Mouse (Mus musculus): Measurements from ENCODE around the gene Rnf227. TPM values are rescaled to one million over a fixed set of nuclear protein-coding genes. Genes with fewer than 3 reads are reported as not detected.

Rnf227 gene
- 222 and 270 TPM in 2 replicates for polyA plus RNA-seq (2014; fragmentation: Nextera tagmentation; extraction: Ambion mirVana)

DNA sequence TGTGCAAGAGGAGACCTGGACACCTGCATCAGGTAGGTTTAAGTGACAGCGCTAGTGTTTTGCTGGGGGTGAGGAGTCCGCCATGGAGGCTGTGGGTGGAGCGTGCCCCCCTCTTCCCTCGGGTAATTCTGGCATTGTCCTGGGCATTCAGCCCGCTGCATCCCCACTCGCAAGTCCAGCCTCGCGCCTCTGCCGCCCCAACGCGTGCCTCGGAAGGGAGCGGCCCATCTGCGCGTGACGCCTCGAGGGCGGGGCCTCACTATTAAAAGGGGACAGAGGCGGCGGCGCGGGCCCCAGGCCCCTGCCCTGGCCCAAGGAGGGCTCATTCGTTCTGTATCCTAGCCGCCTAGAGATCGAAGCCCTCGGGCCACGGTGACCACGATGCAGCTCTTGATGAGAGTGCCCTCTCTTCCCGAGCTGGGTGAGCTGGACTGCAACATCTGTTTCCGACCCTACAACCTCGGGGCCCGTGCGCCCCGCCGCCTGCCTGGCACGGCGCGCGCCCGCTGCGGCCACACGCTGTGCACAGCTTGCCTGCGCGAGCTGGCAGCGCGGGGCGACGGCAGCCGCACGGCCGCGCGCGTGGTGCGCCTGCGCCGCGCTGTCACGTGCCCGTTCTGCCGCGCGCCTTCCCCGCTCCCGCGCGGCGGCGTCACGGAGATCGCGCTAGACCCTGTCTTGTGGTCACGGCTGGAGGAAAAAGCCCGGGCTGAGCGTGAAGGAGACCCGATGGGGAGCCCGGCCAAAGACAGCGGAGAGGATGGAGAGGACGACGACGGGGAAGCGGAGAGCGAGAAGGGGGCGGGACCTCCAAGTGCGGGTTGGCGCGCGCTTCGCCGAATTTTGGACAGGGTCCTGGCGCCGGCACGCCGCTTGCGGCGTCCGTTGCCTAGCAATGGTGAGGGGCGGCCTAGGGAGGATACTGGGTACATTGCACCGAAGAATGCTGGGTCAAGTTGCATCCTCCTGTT, at the start of gene Rnf227:
Gene Rnf227 (plus strand): TSS at position 301 of the 971 bp plus-strand sequence.
- WGBS: 1% methylated on average over 96 of the region's 99 CpGs
- Histone ChIP-seq H3K9me3 (ENCODE audit: control insufficient read depth, low read length) (no peaks in the 10 kb centered on the region), H3K4me1 (ENCODE audit: control insufficient read depth, insufficient read depth, low read length) (peaks cover 20% of the 10 kb centered on the region), H3K27ac (replicated peaks; ENCODE audit: low read depth, low read length) (peak within 1 kb of the TSS; percentile 94), H3K9ac (replicated peaks; ENCODE audit: low read length) (peak within 1 kb of the TSS; percentile 74), H3K36me3 (ENCODE audit: control insufficient read depth, insufficient read depth, low read length) (peaks cover 33% of the 10 kb centered on the region), H3K4me3 (replicated peaks; ENCODE audit: low read depth, low read length) (peak within 1 kb of the TSS; percentile 61), H3K27me3 (ENCODE audit: control insufficient read depth, insufficient read depth, low read length) (no peaks in the 10 kb centered on the region), H3K4me2 (ENCODE audit: low read length) (peak within 1 kb of the TSS; percentile 93)
- ATAC-seq (ENCODE audit: low FRiP score, low TSS enrichment): peak; percentile 92
- peak; percentile 96 for DNase-seq

DNA sequence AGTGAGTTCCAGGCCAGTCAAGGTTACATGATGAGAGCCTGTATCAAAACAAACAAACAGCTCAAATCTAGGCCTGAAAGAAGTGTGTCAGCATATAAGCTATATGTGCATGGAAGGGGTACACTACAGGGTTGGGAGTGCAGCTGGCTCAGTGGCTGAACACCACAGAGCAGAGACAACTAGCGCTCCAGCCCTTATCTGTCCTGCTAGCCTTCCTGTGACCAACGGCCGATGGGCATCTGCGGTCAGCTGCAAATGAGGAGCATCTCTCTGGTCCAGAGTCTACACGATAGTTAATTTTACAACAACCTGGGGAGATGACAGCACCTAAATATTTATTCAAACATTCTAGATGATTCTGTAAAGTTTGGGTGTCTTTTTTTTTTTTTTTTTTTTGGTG, 49.1 kb upstream of the Rnf227 start:
- Histone ChIP-seq H3K4me2 (ENCODE audit: low read length) (no peak overlapping the region), H3K4me3 (replicated peaks; ENCODE audit: low read depth, low read length) (no peak overlapping the region), H3K9ac (replicated peaks; ENCODE audit: low read length) (no peak overlapping the region), H3K9me3 (ENCODE audit: control insufficient read depth, low read length) (no peaks in the 10 kb centered on the region), H3K36me3 (ENCODE audit: control insufficient read depth, insufficient read depth, low read length) (no peaks in the 10 kb centered on the region), H3K27me3 (ENCODE audit: control insufficient read depth, insufficient read depth, low read length) (no peaks in the 10 kb centered on the region), H3K27ac (replicated peaks; ENCODE audit: low read depth, low read length) (no peak overlapping the region), H3K4me1 (ENCODE audit: control insufficient read depth, insufficient read depth, low read length) (no peaks in the 10 kb centered on the region)
- WGBS: 97% methylated on average over 5 of the region's 5 CpGs
- DNase-seq (no peak), ATAC-seq (ENCODE audit: low FRiP score, low TSS enrichment) (no peak)

DNA sequence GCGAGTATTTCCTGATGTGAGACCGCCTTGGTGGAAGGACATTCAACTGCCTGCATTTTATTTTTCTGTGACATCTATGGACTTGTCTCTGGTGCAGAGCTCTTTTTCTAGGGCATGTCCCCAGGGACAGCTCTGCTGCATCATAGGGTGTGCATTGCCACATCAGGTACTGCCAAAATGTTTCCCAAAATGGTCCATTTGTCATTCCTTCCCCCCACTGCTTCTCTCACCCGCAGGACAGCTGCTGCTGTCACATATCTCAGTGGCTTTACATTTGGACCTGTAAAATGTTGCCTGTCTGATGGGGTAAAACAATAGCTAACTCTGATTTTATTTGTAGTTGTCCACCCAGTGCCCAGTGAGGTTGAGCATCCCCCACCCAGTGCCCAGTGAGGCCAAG, 45.0 kb upstream of the Rnf227 start:
- Histone ChIP-seq H3K9me3 (ENCODE audit: control insufficient read depth, low read length) (no peaks in the 10 kb centered on the region), H3K9ac (replicated peaks; ENCODE audit: low read length) (no peak overlapping the region), H3K27ac (replicated peaks; ENCODE audit: low read depth, low read length) (no peak overlapping the region), H3K4me2 (ENCODE audit: low read length) (no peak overlapping the region), H3K36me3 (ENCODE audit: control insufficient read depth, insufficient read depth, low read length) (peaks cover 20% of the 10 kb centered on the region), H3K4me1 (ENCODE audit: control insufficient read depth, insufficient read depth, low read length) (no peaks in the 10 kb centered on the region), H3K27me3 (ENCODE audit: control insufficient read depth, insufficient read depth, low read length) (no peaks in the 10 kb centered on the region), H3K4me3 (replicated peaks; ENCODE audit: low read depth, low read length) (no peak overlapping the region)
- WGBS: 93% methylated on average over 3 of the region's 3 CpGs
- DNase-seq (no peak), ATAC-seq (ENCODE audit: low FRiP score, low TSS enrichment) (no peak)

DNA sequence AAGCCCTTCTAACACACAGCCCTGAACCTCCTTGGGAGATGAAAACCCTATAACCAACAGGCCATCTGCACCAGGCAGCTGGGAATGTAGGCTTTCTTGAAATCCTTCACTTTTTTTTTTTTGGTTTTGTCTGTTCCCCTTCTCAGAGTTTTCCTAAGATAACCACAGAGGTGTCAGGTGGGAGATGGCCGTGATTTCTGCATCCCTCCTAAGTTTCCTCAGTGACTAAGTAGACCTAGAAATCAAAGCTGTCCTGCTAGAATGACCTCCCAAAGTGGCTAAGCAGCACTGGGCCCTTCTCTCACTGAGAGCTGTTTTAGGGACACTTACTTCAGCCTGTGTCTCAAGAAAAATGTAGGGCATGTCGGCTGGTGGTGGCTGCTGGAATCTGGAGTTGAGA, 42.5 kb upstream of the Rnf227 start:
- 92% methylated on average over 2 of the region's 2 CpGs for WGBS
- H3K36me3 ChIP-seq (ENCODE audit: control insufficient read depth, insufficient read depth, low read length): peaks cover 33% of the 10 kb centered on the region
- ATAC-seq (ENCODE audit: low FRiP score, low TSS enrichment): no peak

DNA sequence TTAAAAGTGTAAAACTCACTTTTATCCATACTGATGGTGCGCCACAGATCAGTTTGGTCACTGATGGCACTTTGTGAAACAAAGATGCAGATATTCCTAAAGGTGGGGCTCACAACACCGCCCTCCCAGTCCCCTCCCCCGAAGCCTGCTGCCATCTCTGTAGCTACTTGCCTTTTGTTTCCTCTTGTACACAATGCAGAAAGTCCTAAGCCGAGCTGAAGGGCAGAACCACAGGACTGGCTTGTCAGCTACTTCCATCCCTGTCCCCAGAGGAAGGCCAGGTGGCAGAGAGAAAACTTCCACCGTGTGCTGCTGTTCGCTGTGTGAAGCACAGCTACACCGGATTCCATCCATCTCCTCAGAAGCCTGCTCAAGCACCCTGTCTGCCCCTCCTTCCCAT, 42.0 kb upstream of the Rnf227 start:
- Histone ChIP-seq H3K4me2 (ENCODE audit: low read length) (no peak overlapping the region), H3K27ac (replicated peaks; ENCODE audit: low read depth, low read length) (no peak overlapping the region), H3K9me3 (ENCODE audit: control insufficient read depth, low read length) (no peaks in the 10 kb centered on the region), H3K9ac (replicated peaks; ENCODE audit: low read length) (no peak overlapping the region), H3K36me3 (ENCODE audit: control insufficient read depth, insufficient read depth, low read length) (peaks cover 37% of the 10 kb centered on the region), H3K4me1 (ENCODE audit: control insufficient read depth, insufficient read depth, low read length) (no peaks in the 10 kb centered on the region), H3K4me3 (replicated peaks; ENCODE audit: low read depth, low read length) (no peak overlapping the region), H3K27me3 (ENCODE audit: control insufficient read depth, insufficient read depth, low read length) (no peaks in the 10 kb centered on the region)
- WGBS: 64% methylated on average over 7 of the region's 7 CpGs
- no peak for ATAC-seq (ENCODE audit: low FRiP score, low TSS enrichment)
- DNase-seq: no peak

More for the DNA sequence above, 42.5 kb upstream of the Rnf227 start:
- H3K9ac ChIP-seq (replicated peaks; ENCODE audit: low read length): no peak overlapping the region
- H3K9me3 ChIP-seq (ENCODE audit: control insufficient read depth, low read length): no peaks in the 10 kb centered on the region
- H3K4me1 ChIP-seq (ENCODE audit: control insufficient read depth, insufficient read depth, low read length): no peaks in the 10 kb centered on the region
- H3K27ac ChIP-seq (replicated peaks; ENCODE audit: low read depth, low read length): no peak overlapping the region
- no peak for DNase-seq
- H3K27me3 ChIP-seq (ENCODE audit: control insufficient read depth, insufficient read depth, low read length): no peaks in the 10 kb centered on the region
- H3K4me3 ChIP-seq (replicated peaks; ENCODE audit: low read depth, low read length): no peak overlapping the region
- H3K4me2 ChIP-seq (ENCODE audit: low read length): no peak overlapping the region

DNA sequence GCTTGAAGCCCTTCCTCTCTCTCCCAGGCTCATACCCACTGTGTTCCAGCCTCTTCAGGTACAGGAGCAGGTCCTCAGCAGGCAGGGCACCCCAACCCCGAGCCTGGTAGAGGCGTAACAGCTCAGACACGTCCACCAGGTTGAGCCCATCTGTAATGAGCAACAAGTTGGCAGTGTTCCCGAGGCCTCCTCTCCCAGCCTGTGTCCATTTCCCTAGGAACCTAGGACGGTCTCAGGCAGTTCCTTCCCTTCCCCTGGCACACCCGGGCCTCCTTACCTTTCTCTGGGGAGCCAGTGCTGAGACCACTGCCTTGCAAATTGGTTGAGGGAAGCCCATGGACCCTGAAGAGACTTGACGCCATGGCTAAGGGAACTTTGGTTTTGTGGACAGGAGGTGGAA, 37.4 kb upstream of the Rnf227 start:
- no peaks in the 10 kb centered on the region for H3K9me3 ChIP-seq (ENCODE audit: control insufficient read depth, low read length)
- H3K9ac ChIP-seq (replicated peaks; ENCODE audit: low read length): no peak overlapping the region
- no peaks in the 10 kb centered on the region for H3K4me1 ChIP-seq (ENCODE audit: control insufficient read depth, insufficient read depth, low read length)
- WGBS: 84% methylated on average over 7 of the region's 7 CpGs
- peaks cover 78% of the 10 kb centered on the region for H3K36me3 ChIP-seq (ENCODE audit: control insufficient read depth, insufficient read depth, low read length)
- no peak for ATAC-seq (ENCODE audit: low FRiP score, low TSS enrichment)
- no peaks in the 10 kb centered on the region for H3K27me3 ChIP-seq (ENCODE audit: control insufficient read depth, insufficient read depth, low read length)
- no peak overlapping the region for H3K4me2 ChIP-seq (ENCODE audit: low read length)
- no peak overlapping the region for H3K4me3 ChIP-seq (replicated peaks; ENCODE audit: low read depth, low read length)
- no peak for DNase-seq
- H3K27ac ChIP-seq (replicated peaks; ENCODE audit: low read depth, low read length): no peak overlapping the region

DNA sequence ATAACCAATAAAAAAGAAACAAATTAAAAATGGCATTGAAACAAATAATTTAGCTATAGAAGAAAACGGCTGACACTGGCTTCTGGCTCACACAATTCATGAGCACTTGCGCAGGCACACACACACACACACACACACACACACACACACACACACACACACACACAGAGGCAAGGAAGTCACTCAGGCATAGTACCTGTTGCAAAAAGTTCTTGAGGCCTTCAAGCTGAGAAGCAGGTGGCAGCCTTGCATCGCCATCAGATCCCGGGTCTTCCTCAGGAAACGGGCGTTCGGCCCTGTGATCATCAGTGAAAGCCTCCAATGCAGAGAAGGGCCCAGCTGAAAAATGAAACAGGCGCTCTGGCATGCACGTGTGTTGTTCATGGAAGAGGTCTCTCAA, 35.0 kb upstream of the Rnf227 start:
- DNase-seq: no peak
- Histone ChIP-seq H3K4me2 (ENCODE audit: low read length) (no peak overlapping the region), H3K4me3 (replicated peaks; ENCODE audit: low read depth, low read length) (no peak overlapping the region), H3K27ac (replicated peaks; ENCODE audit: low read depth, low read length) (no peak overlapping the region), H3K9me3 (ENCODE audit: control insufficient read depth, low read length) (no peaks in the 10 kb centered on the region), H3K4me1 (ENCODE audit: control insufficient read depth, insufficient read depth, low read length) (no peaks in the 10 kb centered on the region), H3K36me3 (ENCODE audit: control insufficient read depth, insufficient read depth, low read length) (peaks cover 85% of the 10 kb centered on the region), H3K27me3 (ENCODE audit: control insufficient read depth, insufficient read depth, low read length) (no peaks in the 10 kb centered on the region), H3K9ac (replicated peaks; ENCODE audit: low read length) (no peak overlapping the region)
- ATAC-seq (ENCODE audit: low FRiP score, low TSS enrichment): no peak
- WGBS: 94% methylated on average over 9 of the region's 9 CpGs

DNA sequence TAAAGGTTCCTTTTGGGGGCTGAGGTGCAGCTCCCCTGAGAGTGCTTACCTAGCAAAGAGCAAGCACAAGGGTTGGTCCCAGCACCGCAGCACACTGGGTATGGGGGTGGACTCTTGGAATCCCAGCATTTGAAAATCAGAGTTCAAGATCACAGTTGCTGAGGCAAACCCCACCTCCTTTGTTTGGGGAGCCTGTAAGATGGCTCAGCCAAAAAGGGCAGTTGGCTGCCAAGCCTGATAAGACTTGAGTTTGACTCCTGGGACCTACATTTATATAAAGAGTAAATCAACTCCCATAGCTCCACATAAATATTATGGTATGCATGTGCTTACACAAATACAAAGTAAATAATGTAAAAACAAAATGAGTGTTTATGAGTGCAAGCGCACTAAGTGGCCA, 34.2 kb upstream of the Rnf227 start:
- Histone ChIP-seq H3K4me2 (ENCODE audit: low read length) (no peak overlapping the region), H3K4me3 (replicated peaks; ENCODE audit: low read depth, low read length) (no peak overlapping the region), H3K4me1 (ENCODE audit: control insufficient read depth, insufficient read depth, low read length) (no peaks in the 10 kb centered on the region), H3K27me3 (ENCODE audit: control insufficient read depth, insufficient read depth, low read length) (no peaks in the 10 kb centered on the region), H3K9ac (replicated peaks; ENCODE audit: low read length) (no peak overlapping the region), H3K36me3 (ENCODE audit: control insufficient read depth, insufficient read depth, low read length) (peaks cover 90% of the 10 kb centered on the region), H3K9me3 (ENCODE audit: control insufficient read depth, low read length) (no peaks in the 10 kb centered on the region), H3K27ac (replicated peaks; ENCODE audit: low read depth, low read length) (no peak overlapping the region)
- no peak for ATAC-seq (ENCODE audit: low FRiP score, low TSS enrichment)
- WGBS: 98% methylated on average over 2 of the region's 2 CpGs
- DNase-seq: no peak

DNA sequence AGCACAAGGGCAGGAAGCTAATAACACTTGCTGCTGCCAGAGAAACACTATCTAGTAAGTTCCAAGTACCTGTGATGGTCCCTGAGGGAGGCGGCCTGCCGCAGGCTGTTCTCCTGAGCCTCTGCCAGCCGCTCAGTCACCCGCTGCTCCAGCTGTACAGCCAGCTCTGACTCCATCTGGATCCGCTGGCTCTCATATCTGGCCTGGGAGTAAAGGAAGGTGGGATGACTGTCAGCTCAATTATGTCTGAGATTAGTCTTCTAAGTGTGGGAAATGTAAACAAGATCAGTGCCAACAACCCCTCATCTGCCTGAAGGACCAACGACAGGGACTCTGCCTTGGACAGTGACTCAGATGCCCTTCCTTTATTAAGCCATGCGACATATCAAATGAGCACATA, 29.0 kb upstream of the Rnf227 start:
- Histone ChIP-seq H3K9ac (replicated peaks; ENCODE audit: low read length) (no peak overlapping the region), H3K4me2 (ENCODE audit: low read length) (no peak overlapping the region), H3K4me3 (replicated peaks; ENCODE audit: low read depth, low read length) (no peak overlapping the region), H3K36me3 (ENCODE audit: control insufficient read depth, insufficient read depth, low read length) (peaks cover 70% of the 10 kb centered on the region), H3K27ac (replicated peaks; ENCODE audit: low read depth, low read length) (0 out of 2 replicates have a peak overlapping the region, but pooled peaks have one; percentile 13), H3K4me1 (ENCODE audit: control insufficient read depth, insufficient read depth, low read length) (no peaks in the 10 kb centered on the region), H3K27me3 (ENCODE audit: control insufficient read depth, insufficient read depth, low read length) (no peaks in the 10 kb centered on the region), H3K9me3 (ENCODE audit: control insufficient read depth, low read length) (no peaks in the 10 kb centered on the region)
- DNase-seq: peak; percentile 33
- 76% methylated on average over 7 of the region's 7 CpGs for WGBS
- no peak for ATAC-seq (ENCODE audit: low FRiP score, low TSS enrichment)
